Mouse (Mus musculus): ENCODE measurements around the gene Olfr1175-ps. TPM values are rescaled to one million over a fixed set of nuclear protein-coding genes. Genes with fewer than 3 reads are reported as not detected.

Olfr1175-ps gene
- polyA plus RNA-seq (2012): not detected in 2 replicates

DNA sequence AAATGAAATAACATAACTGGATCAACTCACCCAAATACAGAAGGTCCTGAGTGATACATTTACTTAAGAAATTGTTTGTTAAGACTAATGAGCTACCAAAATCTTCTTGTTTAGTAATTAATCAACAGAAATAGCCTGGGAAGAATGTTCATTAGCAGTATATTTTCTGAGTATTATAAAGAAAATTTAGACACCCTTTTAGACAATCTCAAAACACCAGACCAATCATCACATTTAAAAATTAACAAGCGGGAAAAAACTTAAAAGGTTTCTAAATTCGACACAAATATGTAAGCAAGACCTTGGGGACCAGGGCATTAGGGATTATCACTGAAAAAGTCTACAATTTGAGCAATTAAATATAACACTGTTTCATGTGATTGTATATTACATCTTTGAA lies at the start of gene Olfr1175-ps:
Gene Olfr1175-ps, minus strand, starts transcription at position 101 of the 400 bp plus-strand sequence.

DNA sequence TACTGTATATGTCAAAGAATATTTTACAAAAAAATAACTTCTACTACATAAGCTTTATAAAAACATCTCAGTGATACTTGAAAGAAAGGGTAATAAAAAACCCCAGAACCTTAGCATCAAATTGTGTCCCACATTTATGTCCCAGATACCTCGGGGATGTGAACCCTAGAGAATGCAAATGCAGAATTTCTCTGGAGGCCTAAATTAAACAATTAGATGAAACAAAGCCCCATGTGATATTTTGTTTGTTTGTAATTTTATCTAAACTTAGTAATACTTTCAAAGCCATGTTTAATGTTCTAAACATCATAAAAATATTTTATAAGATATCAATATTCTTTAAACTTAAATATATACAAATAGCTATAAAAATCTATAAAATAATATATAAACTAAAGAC lies 19.4 kb upstream of the Olfr1175-ps start, which contains the start of gene Olfr1177-ps:
Gene Olfr1177-ps, minus strand, starts transcription at position 101 of the 400 bp plus-strand sequence.

DNA sequence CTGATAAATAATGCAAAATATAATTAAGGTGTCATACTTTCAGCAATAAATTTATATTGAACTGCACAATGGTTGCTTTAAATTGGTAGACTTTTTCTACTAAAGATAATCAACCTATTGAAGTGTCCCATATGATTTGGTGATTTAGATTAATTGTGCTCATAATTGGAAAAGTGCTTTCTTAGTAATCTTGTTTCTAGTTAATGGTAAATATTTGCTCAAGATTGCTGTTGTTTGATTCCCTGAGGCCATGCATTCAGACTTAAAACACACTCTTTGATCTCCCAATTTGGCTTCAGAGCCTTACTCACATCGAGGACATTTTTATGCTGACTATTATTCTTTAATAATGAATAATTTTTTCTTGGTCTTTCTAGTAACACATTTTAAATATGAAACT lies 9.4 kb upstream of the Olfr1175-ps start, which contains the start of gene Olfr1176:
Gene Olfr1176, plus strand, starts transcription at position 301 of the 400 bp plus-strand sequence.

DNA sequence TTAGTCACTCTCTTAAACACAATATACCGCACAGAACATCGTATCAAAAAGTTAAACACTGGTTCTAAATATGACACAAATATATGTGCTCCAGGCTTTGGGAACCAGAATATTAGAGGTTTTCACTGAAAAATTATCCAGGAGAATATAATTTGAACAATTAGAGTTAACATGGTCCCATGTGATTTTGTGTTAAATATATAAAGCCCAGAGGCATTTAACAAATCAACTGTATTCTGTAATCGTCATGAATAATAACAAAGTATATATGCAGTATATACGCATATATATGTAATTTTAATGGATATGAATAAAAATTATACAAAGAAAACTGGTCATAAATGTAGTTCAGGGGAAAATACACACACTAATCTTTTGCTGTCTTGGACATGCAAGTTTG lies 12.0 kb downstream of the Olfr1175-ps start, which contains the start of gene Olfr1174-ps:
Gene Olfr1174-ps, minus strand, starts transcription at position 101 of the 400 bp plus-strand sequence.

DNA sequence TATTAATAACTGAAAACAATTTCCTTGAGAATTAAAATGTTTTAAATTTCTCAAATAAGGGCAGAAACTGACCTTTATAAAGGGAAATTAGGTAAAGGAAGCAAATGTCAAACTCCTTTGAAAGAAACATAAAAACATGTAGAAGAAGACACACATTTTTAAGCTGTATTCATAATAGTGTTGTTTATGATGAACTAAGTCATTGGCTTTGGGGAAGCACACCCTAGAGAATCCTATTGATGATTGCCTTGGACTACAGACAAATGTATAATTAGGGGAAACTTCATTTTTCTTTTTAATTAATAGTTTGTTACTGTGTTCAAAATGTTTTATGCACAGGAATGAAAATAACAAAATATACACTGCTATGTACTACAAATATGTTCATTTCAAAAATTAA lies 47.2 kb downstream of the Olfr1175-ps start, which contains the start of gene Olfr1173:
Gene Olfr1173, minus strand, starts transcription at position 101 of the 400 bp plus-strand sequence.

Other genes starting within 250 kb of the Olfr1175-ps start
- gene Olfr1164, start 233.2 kb downstream of the Olfr1175-ps start, polyA plus RNA-seq (2012): not detected in 2 replicates
- gene Olfr1166, start 198.9 kb downstream of the Olfr1175-ps start, polyA plus RNA-seq (2012): not detected in 2 replicates
- gene Olfr1167, start 172.0 kb downstream of the Olfr1175-ps start, polyA plus RNA-seq (2012): not detected in 2 replicates
- not detected in 2 replicates for gene Olfr1168, start 145.3 kb downstream of the Olfr1175-ps start, polyA plus RNA-seq (2012)
- not detected in 2 replicates for gene Olfr1170, start 98.9 kb downstream of the Olfr1175-ps start, polyA plus RNA-seq (2012)
- not detected in 2 replicates for gene Olfr1173, start 47.3 kb downstream of the Olfr1175-ps start, polyA plus RNA-seq (2012)
- not detected in 2 replicates for gene Olfr1174-ps, start 12.1 kb downstream of the Olfr1175-ps start, polyA plus RNA-seq (2012)
- not detected in 2 replicates for gene Olfr1176, start 9.5 kb upstream of the Olfr1175-ps start, polyA plus RNA-seq (2012)
- not detected in 2 replicates for gene Olfr1177-ps, start 19.3 kb upstream of the Olfr1175-ps start, polyA plus RNA-seq (2012)
- not detected in 2 replicates for gene Olfr1178, start 59.8 kb upstream of the Olfr1175-ps start, polyA plus RNA-seq (2012)
- not detected in 2 replicates for gene Olfr1179, start 79.2 kb upstream of the Olfr1175-ps start, polyA plus RNA-seq (2012)
- gene Olfr1180, start 91.9 kb upstream of the Olfr1175-ps start, polyA plus RNA-seq (2012): not detected in 2 replicates
- not detected in 2 replicates for gene Olfr1181, start 99.0 kb upstream of the Olfr1175-ps start, polyA plus RNA-seq (2012)
- gene Gm13757, start 121.9 kb upstream of the Olfr1175-ps start, polyA plus RNA-seq (2012): not detected in 2 replicates
- gene Olfr1183, start 127.7 kb upstream of the Olfr1175-ps start, polyA plus RNA-seq (2012): not detected in 2 replicates
- not detected in 2 replicates for gene Olfr1184, start 156.4 kb upstream of the Olfr1175-ps start, polyA plus RNA-seq (2012)
- not detected in 2 replicates for gene Olfr1185-ps1, start 166.1 kb upstream of the Olfr1175-ps start, polyA plus RNA-seq (2012)
- not detected in 2 replicates for gene Olfr1186, start 191.3 kb upstream of the Olfr1175-ps start, polyA plus RNA-seq (2012)
- gene Olfr1188, start 229.7 kb upstream of the Olfr1175-ps start, polyA plus RNA-seq (2012): not detected in 2 replicates